Mouse (Mus musculus): ENCODE measurements around the gene Traf4.

GRCm38 (mm10) chr11:78166161-78166560 is 772 bp upstream of the Traf4 start:
- TF ChIP-seq EP300 (IDR thresholded peaks at IDR 0.05; ENCODE audit: low read depth) (no peak), CTCF (IDR thresholded peaks at IDR 0.05; ENCODE audit: low read depth) (no peak)

Measured in liver, embryonic 14.5 days (tissue).